Mouse (Mus musculus) intestine, postnatal 0 days (tissue): ENCODE measurements around the gene Mcm5. TPM values are rescaled to one million over a fixed set of nuclear protein-coding genes. Genes with fewer than 3 reads are reported as not detected.

Experiments
- ATAC-seq: fragments of 200-750 bp; cut with Nextera tagmentation; 2 replicates; pipeline ENCODE4 v1.8.0; 2017; ENCODE audit warnings: mild to moderate bottlenecking, moderate TSS enrichment, moderate library complexity
- H3K27ac ChIP-seq: fragments of 300-500 bp; sonication (generic); 2 replicates; pipeline ENCODE4 v1.5.1; 2014; ENCODE audit warnings: mild to moderate bottlenecking, low read depth, low read length, moderate library complexity
- H3K27me3 ChIP-seq: fragments of 300-500 bp; sonication (generic); replicated peaks from 2 replicates; pipeline ENCODE4 v1.6.1; 2014; ENCODE audit warnings: low read length, mixed read lengths; ENCODE audit not compliant: control insufficient read depth, insufficient read depth
- H3K36me3 ChIP-seq: fragments of 300-500 bp; sonication (generic); 2 replicates; pipeline ENCODE4 v1.6.1; 2014; ENCODE audit warnings: mild to moderate bottlenecking, moderate library complexity; ENCODE audit not compliant: control insufficient read depth, insufficient read depth
- H3K4me1 ChIP-seq: fragments of 300-500 bp; sonication (generic); replicated peaks from 2 replicates; pipeline ENCODE4 v1.6.1; 2014; ENCODE audit warnings: antibody characterized with exemption, low read length, mixed read lengths; ENCODE audit not compliant: control insufficient read depth, insufficient read depth
- H3K4me2 ChIP-seq: fragments of 300-500 bp; sonication (generic); replicated peaks from 2 replicates; pipeline ENCODE4 v1.6.1; 2014; ENCODE audit warnings: low read depth, mild to moderate bottlenecking, moderate library complexity
- H3K4me3 ChIP-seq: fragments of 300-500 bp; sonication (generic); 2 replicates; pipeline ENCODE4 v1.5.1; 2014; ENCODE audit warnings: low read depth, low read length
- H3K9ac ChIP-seq: fragments of 300-500 bp; sonication (generic); 2 replicates; pipeline ENCODE4 v1.6.1; 2014; ENCODE audit warnings: mild to moderate bottlenecking, low read depth, low read length
- H3K9me3 ChIP-seq: fragments of 300-500 bp; sonication (generic); 2 replicates; pipeline ENCODE4 v1.6.1; 2016; ENCODE audit warnings: mixed run types; ENCODE audit not compliant: control insufficient read depth
- CTCF ChIP-seq: sonication (generic); IDR thresholded peaks from 2 replicates; pipeline ENCODE4 v1.5.1; 2016; ENCODE audit warnings: low read depth, mild to moderate bottlenecking, control low read depth, antibody characterized with exemption, moderate library complexity
- WGBS: fragments of 180-500 bp; shearing (Covaris S2); extraction: QIAGEN DNeasy Blood & Tissue Kit; methylation state at CpG from one replicate; pipeline ENCODE4 v1.1.7; 2014; 5-methylcytosine and 5-hydroxymethylcytosine counted together
- polyA plus RNA-seq: library from polyadenylated mRNA; unstranded; fragments of >200 nt; fragmentation: Nextera tagmentation; extraction: Ambion mirVana; gene quantifications from 2 replicates; pipeline ENCODE4 v1.2.1, GENCODE M21; 2015

Mcm5 gene
- polyA plus RNA-seq, 1 experiment from 2014 or later: 23.9 TPM

GRCm38 (mm10) chr8:75082181-75082805 lies 27.1 kb upstream of the Mcm5 start:
- H3K4me3 ChIP-seq: no peak overlapping the region
- H3K36me3 ChIP-seq: no peaks in the 10 kb centered on the region
- H3K9ac ChIP-seq: no peak overlapping the region
- H3K4me1 ChIP-seq: 0 out of 2 replicates have a peak, but pooled peaks cover 3% of the 10 kb centered on the region
- 70% methylated on average over 6 of the region's 6 CpGs for WGBS
- TF ChIP-seq CTCF: no peak
- ATAC-seq: no peak
- no peak overlapping the region for H3K27ac ChIP-seq
- H3K27me3 ChIP-seq: no peaks in the 10 kb centered on the region
- H3K4me2 ChIP-seq: no peak overlapping the region
- H3K9me3 ChIP-seq: no peaks in the 10 kb centered on the region

GRCm38 (mm10) chr8:75083846-75084245 lies 25.5 kb upstream of the Mcm5 start:
- peak overlapping the region; percentile 59 for H3K4me2 ChIP-seq
- H3K4me1 ChIP-seq: peaks cover 3% of the 10 kb centered on the region; the same call in 1 of the 2 replicates
- no peaks in the 10 kb centered on the region for H3K27me3 ChIP-seq
- TF ChIP-seq CTCF: no peak
- peak; percentile 98 for ATAC-seq
- H3K36me3 ChIP-seq: no peaks in the 10 kb centered on the region
- H3K9me3 ChIP-seq: no peaks in the 10 kb centered on the region
- H3K27ac ChIP-seq: no peak overlapping the region
- H3K4me3 ChIP-seq: 0 out of 2 replicates have a peak overlapping the region, but pooled peaks have one; percentile 14
- 1% methylated on average over 17 of the region's 17 CpGs for WGBS
- H3K9ac ChIP-seq: no peak overlapping the region

- WGBS: 57% methylated on average over 3 of the region's 3 CpGs
- peak overlapping the region; percentile 59; the same call in 1 of the 2 replicates for H3K4me2 ChIP-seq
- TF ChIP-seq CTCF: no peak
Measured at GRCm38 (mm10) chr8:75084382-75085064, 24.8 kb upstream of the Mcm5 start.

DNA sequence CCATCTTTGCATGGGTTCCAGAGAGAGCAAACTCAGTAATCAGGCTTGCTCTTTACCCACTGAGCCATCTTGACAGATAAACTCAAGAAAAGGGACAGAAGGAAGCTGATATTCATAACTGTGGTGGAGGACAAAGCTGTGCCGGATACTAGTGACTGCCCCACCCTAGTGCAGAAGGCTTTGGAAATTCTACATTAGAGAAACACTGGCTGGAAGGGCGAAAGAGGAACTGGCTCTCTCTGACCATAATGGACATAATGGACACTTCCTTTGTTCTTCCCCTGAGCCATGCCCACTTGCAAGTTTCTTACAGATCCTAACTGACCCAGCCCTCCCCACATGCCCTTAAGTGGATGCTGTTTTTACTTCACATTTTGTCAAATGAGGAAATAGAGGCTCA lies 23.4 kb upstream of the Mcm5 start:
- H3K4me3 ChIP-seq: no peak overlapping the region
- peaks cover 9% of the 10 kb centered on the region; the same call in 1 of the 2 replicates for H3K4me1 ChIP-seq
- H3K27ac ChIP-seq: no peak overlapping the region
- no peak overlapping the region for H3K9ac ChIP-seq
- no peaks in the 10 kb centered on the region for H3K36me3 ChIP-seq
- no peaks in the 10 kb centered on the region for H3K27me3 ChIP-seq
- no peaks in the 10 kb centered on the region for H3K9me3 ChIP-seq
- TF ChIP-seq CTCF: no peak
- ATAC-seq: no peak
- no peak overlapping the region for H3K4me2 ChIP-seq
- 69% methylated on average over 2 of the region's 2 CpGs for WGBS

More at GRCm38 (mm10) chr8:75084382-75085064, 24.8 kb upstream of the Mcm5 start:
- no peak overlapping the region for H3K9ac ChIP-seq
- no peak overlapping the region for H3K27ac ChIP-seq
- H3K9me3 ChIP-seq: no peaks in the 10 kb centered on the region
- H3K4me1 ChIP-seq: peaks cover 9% of the 10 kb centered on the region; the same call in 1 of the 2 replicates
- no peaks in the 10 kb centered on the region for H3K36me3 ChIP-seq
- no peak for ATAC-seq
- H3K27me3 ChIP-seq: no peaks in the 10 kb centered on the region
- no peak overlapping the region for H3K4me3 ChIP-seq

DNA sequence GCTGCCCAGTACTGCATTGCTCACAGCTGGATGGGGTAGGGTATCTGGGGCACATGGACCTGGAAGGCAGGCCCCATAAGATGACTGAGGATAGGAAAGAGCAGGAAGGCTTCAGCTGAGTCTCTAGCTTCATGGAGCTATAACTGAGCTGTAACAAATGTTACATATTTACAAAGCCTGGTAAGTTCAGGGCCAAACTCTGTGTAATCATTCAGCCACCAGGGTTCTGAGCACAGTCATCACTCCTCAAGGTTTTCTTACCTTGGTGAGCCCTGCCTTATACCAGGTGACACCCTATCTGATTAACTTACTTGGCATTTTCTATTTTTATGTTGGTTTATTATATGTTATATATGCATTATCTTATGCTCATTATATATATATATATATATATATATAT lies 22.2 kb upstream of the Mcm5 start:
- Histone ChIP-seq H3K36me3 (no peaks in the 10 kb centered on the region), H3K4me3 (no peak overlapping the region)
- no peak for TF ChIP-seq CTCF

DNA sequence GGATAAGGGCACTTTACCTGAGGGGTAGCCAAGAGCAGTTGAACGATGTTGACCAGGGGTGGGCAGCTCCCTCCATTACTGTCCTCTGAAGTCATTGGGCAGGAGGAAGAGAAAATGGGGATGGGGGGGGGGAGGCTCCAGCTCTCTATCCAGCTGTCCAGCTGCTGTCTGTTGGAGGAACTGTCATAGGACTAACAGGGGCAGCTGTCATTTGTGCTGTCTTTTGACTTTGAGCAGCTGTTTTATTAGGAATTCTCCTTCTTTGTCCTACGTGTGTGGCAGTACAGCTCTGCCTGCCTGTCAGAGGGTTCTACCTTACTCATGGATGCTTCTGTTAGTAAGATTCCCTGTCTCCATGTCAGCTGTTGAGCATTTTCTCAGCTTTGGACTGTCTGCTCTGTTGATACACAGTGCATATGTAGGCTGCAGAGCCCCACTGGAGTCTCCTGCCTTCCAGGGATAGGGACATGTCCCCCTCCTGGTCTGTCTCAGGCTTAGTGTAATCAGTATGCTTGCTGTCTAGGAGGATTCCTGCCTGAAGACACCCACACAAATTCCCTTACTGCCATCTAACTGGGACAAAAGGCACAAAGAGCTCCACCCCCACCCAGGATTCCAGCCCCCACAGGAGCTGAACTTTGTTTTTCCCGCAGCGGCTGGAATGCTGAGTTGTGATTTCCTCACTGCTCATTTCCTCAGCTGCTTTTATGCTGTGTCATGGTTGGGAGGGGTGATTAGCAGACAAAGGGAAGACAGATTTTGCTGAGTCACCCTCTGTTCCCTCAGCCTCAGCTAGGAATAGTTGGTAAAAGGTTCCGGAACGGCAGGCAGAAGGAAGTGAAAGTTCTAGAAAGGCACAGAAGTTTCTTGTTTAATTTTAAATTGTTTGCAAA lies 20.1 kb upstream of the Mcm5 start:
- Histone ChIP-seq H3K9ac (peak overlapping the region; percentile 23; the same call in 1 of the 2 replicates), H3K27ac (peak overlapping the region; percentile 69), H3K4me3 (peak overlapping the region; percentile 20), H3K4me1 (peaks cover 9% of the 10 kb centered on the region; the same call in 1 of the 2 replicates), H3K36me3 (no peaks in the 10 kb centered on the region), H3K9me3 (no peaks in the 10 kb centered on the region), H3K27me3 (no peaks in the 10 kb centered on the region), H3K4me2 (peak overlapping the region; percentile 57)
- 6% methylated on average over 6 of the region's 6 CpGs for WGBS
- ATAC-seq: peak; percentile 75
- TF ChIP-seq CTCF: peak; percentile 19; the same call in 1 of the 2 replicates

More for the DNA sequence above, 22.2 kb upstream of the Mcm5 start:
- no peak overlapping the region for H3K27ac ChIP-seq
- H3K4me1 ChIP-seq: peaks cover 9% of the 10 kb centered on the region; the same call in 1 of the 2 replicates
- no peak overlapping the region for H3K4me2 ChIP-seq
- H3K9me3 ChIP-seq: no peaks in the 10 kb centered on the region
- H3K27me3 ChIP-seq: no peaks in the 10 kb centered on the region
- ATAC-seq: no peak
- H3K9ac ChIP-seq: no peak overlapping the region
